Mouse (Mus musculus): ENCODE measurements around the gene Pcyox1. TPM values are rescaled to one million over a fixed set of nuclear protein-coding genes. Genes with fewer than 3 reads are reported as not detected.
"Not testable (repeated sequence)": the region's sequence is repeated elsewhere in the genome, so short reads cannot be mapped to it uniquely, and the experiment has no call there.

The Pcyox1 gene
- total RNA-seq, 1 experiment = 41.5 TPM

GRCm38 (mm10) chr6:86346063-86346462 lies 50.9 kb downstream of the Pcyox1 start:
- Histone ChIP-seq H3K4me1 (ENCODE audit: control insufficient read depth in 2 of 2, insufficient read depth in 2 of 2, low read length in 2 of 2, poor library complexity in 1 of 2) (peaks cover 3 to 8% of the 10 kb centered on the region in 2 experiments; a peak in 2 of 4 replicates), H3K27ac (ENCODE audit: insufficient read depth, low read depth, low read length, poor library complexity, severe bottlenecking) (no peak overlapping the region)
- TF ChIP-seq ZNF384 (IDR thresholded peaks at IDR 0.05; ENCODE audit: low read depth, low read length) (no peak), MAFK (IDR thresholded peaks at IDR 0.05; ENCODE audit: insufficient read depth, low read depth, low read length) (no peak), ZC3H11A (IDR thresholded peaks at IDR 0.05; ENCODE audit: borderline replicate concordance, low read depth, low read length) (no peak), HCFC1 (IDR thresholded peaks at IDR 0.05; ENCODE audit: borderline replicate concordance, insufficient read depth, low read length) (no peak), CHD2 (IDR thresholded peaks at IDR 0.05; ENCODE audit: low read depth, low read length) (no peak)

GRCm38 (mm10) chr6:86343656-86344055 lies 53.3 kb downstream of the Pcyox1 start:
- Histone ChIP-seq H3K4me1 (ENCODE audit: control insufficient read depth in 2 of 2, insufficient read depth in 2 of 2, low read length in 2 of 2, poor library complexity in 1 of 2) (peaks cover 3 to 8% of the 10 kb centered on the region in 2 experiments; a peak in 2 of 4 replicates), H3K9me3 (ENCODE audit: control insufficient read depth, insufficient read depth, low read depth, low read length) (no peaks in the 10 kb centered on the region), H3K4me3 (ENCODE audit: insufficient read depth in 1 of 2, low read depth in 1 of 2, low read length in 2 of 2, poor library complexity in 1 of 2, severe bottlenecking in 1 of 2) (peak overlapping the region; percentile 30 to 40; a peak in 3 of 4 replicates), H3K9ac (ENCODE audit: insufficient read depth, low read depth, low read length, poor library complexity, severe bottlenecking) (peak overlapping the region; percentile 52; the same call in 1 of the 2 replicates), H3K27ac (ENCODE audit: insufficient read depth, low read depth, low read length, poor library complexity, severe bottlenecking) (peak overlapping the region; percentile 64; the same call in 1 of the 2 replicates), H3K36me3 (ENCODE audit: control insufficient read depth, insufficient read depth, low read length, poor library complexity, severe bottlenecking) (no peaks in the 10 kb centered on the region)
- in situ Hi-C loops (cut with MboI; ENCODE audit: low sequenced_read_pairs in 2 of 2, unreplicated experiment in 2 of 2) = no loop called here
- no peak for DNase-seq (ENCODE audit: low read depth, low spot score)
- no peak for TF ChIP-seq ZC3H11A (IDR thresholded peaks at IDR 0.05; ENCODE audit: borderline replicate concordance, low read depth, low read length)
- peak; percentile 71; the same call in 1 of the 2 replicates for TF ChIP-seq MAFK (IDR thresholded peaks at IDR 0.05; ENCODE audit: insufficient read depth, low read depth, low read length)

More at GRCm38 (mm10) chr6:86346063-86346462, 50.9 kb downstream of the Pcyox1 start:
- no peaks in the 10 kb centered on the region for H3K36me3 ChIP-seq (ENCODE audit: control insufficient read depth, insufficient read depth, low read length, poor library complexity, severe bottlenecking)
- no peaks in the 10 kb centered on the region for H3K9me3 ChIP-seq (ENCODE audit: control insufficient read depth, insufficient read depth, low read depth, low read length)
- no peak overlapping the region for H3K9ac ChIP-seq (ENCODE audit: insufficient read depth, low read depth, low read length, poor library complexity, severe bottlenecking)
- no peak overlapping the region for H3K4me3 ChIP-seq (ENCODE audit: insufficient read depth in 1 of 2, low read depth in 1 of 2, low read length in 2 of 2, poor library complexity in 1 of 2, severe bottlenecking in 1 of 2)
- in situ Hi-C loops (cut with MboI; ENCODE audit: low sequenced_read_pairs in 2 of 2, unreplicated experiment in 2 of 2) = no loop called here
- DNase-seq (ENCODE audit: low read depth, low spot score) = no peak

GRCm38 (mm10) chr6:86336340-86336739 lies 60.6 kb downstream of the Pcyox1 start:
- DNase-seq (ENCODE audit: low read depth, low spot score); H3K4me1 ChIP-seq (ENCODE audit: control insufficient read depth in 2 of 2, insufficient read depth in 2 of 2, low read length in 2 of 2, poor library complexity in 1 of 2); H3K27ac ChIP-seq (ENCODE audit: insufficient read depth, low read depth, low read length, poor library complexity, severe bottlenecking); H3K36me3 ChIP-seq (ENCODE audit: control insufficient read depth, insufficient read depth, low read length, poor library complexity, severe bottlenecking); in situ Hi-C loops (cut with MboI; ENCODE audit: low sequenced_read_pairs in 2 of 2, unreplicated experiment in 2 of 2); H3K9me3 ChIP-seq (ENCODE audit: control insufficient read depth, insufficient read depth, low read depth, low read length); H3K9ac ChIP-seq (ENCODE audit: insufficient read depth, low read depth, low read length, poor library complexity, severe bottlenecking); H3K4me3 ChIP-seq (ENCODE audit: insufficient read depth in 1 of 2, low read depth in 1 of 2, low read length in 2 of 2, poor library complexity in 1 of 2, severe bottlenecking in 1 of 2): not testable (repeated sequence)

Other genes starting within 250 kb of the Pcyox1 start
- 2.2 and 3.1 TPM in 2 replicates for gene Tgfa, start 201.9 kb downstream of the Pcyox1 start, total RNA-seq (2012; rRNA removed)
- gene Fam136a, start 31.5 kb downstream of the Pcyox1 start, total RNA-seq (2012; rRNA removed) = 100 and 116 TPM in 2 replicates
- gene Snrpg, start 25.9 kb downstream of the Pcyox1 start, total RNA-seq (2012; rRNA removed) = 672 and 786 TPM in 2 replicates
- 46.1 and 70.9 TPM in 2 replicates for gene Tia1, start 7.1 kb upstream of the Pcyox1 start, total RNA-seq (2012; rRNA removed)
- gene Gm44790, start 29.5 kb upstream of the Pcyox1 start, total RNA-seq (2012; rRNA removed) = 0.31 and 3.3 TPM in 2 replicates
- gene C87436, start 41.2 kb upstream of the Pcyox1 start, total RNA-seq (2012; rRNA removed) = 12.5 and 13.1 TPM in 2 replicates
- gene Pcbp1, start 129.2 kb upstream of the Pcyox1 start, total RNA-seq (2012; rRNA removed) = 68.4 and 102 TPM in 2 replicates
- 0.71 and 2.0 TPM in 2 replicates for gene Asprv1, start 231.0 kb upstream of the Pcyox1 start, total RNA-seq (2012; rRNA removed)

All from ES-E14 (cell line).